Mouse (Mus musculus) neural tube, embryonic 10.5 days (tissue): ENCODE measurements around the gene 9530068E07Rik.
"Not testable (repeated sequence)": the region's sequence is repeated elsewhere in the genome, so short reads cannot be mapped to it uniquely, and the experiment has no call there.

Experiments used
- DNase-seq: peaks from one replicate; pipeline ENCODE4 v3.0.0-alpha.2; 2017; ENCODE audit warnings: low spot score; ENCODE audit errors: extremely low spot score

Gene 9530068E07Rik

GRCm38 (mm10) chr11:52373841-52374240 lies 22.4 kb upstream of the 9530068E07Rik start:
- DNase-seq, result no peak

DNA sequence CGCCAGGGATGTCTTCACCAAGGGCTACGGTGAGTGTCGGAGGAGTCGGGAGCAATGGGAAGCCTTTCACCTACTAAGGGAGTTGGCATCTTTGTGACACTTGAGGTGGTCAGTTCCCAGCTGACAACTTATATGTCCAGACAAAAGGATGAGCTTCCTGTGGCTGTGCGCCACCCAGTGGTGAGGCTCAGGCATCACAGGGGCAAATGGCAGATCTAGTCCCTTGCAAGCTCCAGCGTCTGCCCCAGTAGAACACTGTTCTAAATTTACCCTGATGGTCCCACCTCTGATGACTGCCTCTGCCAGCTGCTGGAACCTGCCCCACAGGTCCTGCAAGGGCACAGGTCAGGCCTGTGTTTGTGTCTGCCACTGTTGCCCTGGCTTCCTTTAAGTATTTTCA lies 21.9 kb upstream of the 9530068E07Rik start:
- peak; percentile 65 for DNase-seq

GRCm38 (mm10) chr11:52377579-52377978 lies 18.6 kb upstream of the 9530068E07Rik start:
- DNase-seq, result no peak

DNA sequence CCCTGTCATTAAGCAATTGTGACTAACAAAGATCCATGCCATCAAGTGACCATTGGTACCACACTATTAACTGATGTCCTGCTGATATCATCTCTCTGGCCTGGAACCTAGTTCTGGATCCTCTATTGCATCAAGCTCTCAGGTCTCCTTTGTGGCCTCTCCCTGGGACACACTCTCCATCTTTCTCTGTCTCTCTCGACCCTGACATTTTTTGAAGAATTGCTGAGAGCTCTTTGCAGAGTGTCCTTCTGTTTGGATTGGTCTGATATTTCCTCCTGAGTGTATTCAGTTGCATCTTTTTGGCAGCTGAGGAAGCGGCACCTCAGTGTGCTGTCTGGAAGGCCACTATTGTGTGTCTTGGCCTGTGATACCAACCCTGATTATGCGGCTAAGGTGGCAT lies 17.0 kb upstream of the 9530068E07Rik start:
- no peak for DNase-seq

DNA sequence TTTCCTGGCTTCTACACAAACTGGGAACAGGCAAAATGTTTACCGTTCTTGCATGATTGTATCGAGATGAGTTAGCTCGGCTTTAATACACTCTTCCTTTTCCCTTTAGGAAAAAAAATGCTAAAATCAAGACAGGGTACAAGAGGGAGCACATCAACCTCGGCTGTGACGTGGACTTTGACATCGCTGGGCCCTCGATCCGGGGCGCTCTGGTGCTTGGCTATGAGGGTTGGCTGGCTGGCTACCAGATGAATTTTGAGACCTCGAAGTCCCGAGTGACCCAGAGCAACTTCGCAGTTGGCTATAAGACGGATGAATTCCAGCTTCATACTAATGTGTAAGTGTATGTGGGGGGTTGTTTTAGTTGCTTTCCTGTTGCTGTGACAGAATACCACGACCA lies 12.5 kb upstream of the 9530068E07Rik start:
- no peak for DNase-seq

DNA sequence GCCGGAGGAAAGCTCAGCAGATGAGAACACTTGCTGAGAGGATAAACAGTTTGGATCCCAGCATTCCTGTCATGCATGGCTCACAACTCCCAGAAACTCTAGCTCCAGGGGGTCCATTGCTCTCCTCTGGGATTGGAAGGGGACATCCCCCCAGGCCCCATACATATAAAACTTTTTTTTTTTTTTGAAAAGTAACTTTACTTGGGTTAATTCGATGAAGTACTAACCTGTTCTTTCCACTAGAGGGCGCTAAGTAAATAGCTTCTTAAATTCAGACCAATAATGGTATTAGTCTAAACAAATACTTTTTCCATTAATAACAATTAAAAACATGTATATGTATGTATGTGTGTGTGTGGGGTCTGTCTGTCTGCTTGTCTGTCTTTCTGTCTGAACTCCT lies 11.6 kb upstream of the 9530068E07Rik start:
- no peak for DNase-seq

GRCm38 (mm10) chr11:52386892-52387291 lies 9.3 kb upstream of the 9530068E07Rik start:
- no peak for DNase-seq

DNA sequence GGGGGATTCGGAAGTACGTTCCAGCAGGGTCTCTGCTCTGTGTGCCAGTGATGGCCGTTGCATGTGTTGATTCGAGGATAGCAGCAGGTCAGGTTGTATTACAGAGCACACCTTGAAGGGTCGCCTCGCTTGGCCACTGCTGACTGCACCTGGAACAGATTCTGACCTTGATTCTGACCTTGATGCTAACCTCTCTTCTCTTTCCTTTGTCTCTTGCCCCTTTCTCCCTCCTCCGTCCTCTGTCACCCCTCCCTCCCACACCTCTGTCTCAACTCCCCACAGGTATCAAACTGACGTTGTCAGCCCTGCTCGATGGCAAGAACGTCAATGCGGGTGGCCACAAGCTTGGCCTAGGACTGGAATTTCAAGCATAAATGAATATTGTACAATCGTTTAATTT lies 8.1 kb upstream of the 9530068E07Rik start:
- DNase-seq, result no peak

- DNase-seq, result not testable (repeated sequence)
These were observed 7.2 kb upstream of the 9530068E07Rik start for GRCm38 (mm10) chr11:52388979-52389378.

DNA sequence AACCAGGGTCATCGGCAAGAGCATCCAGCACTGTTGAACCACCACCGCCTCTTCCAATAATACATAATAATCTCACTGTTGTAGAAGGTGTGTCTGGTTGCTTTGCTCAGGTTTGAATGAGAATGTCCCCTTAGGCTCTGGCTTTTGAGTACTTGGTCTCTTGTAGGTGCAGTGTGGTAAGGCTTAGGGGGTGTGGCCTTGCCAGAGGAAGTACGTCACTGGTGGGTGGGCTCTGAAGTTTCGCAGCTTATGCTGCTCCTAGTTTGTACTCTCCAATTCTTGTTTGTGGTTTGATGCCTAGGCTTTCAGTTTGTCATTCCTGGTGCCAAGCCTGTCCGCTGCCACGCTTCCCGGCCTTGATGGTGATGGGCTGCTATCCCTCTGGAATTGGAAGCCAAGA lies 6.3 kb upstream of the 9530068E07Rik start:
- no peak for DNase-seq

- DNase-seq, result no peak
These were observed 1.7 kb upstream of the 9530068E07Rik start for GRCm38 (mm10) chr11:52394494-52394893.

GRCm38 (mm10) chr11:52395343-52395742 lies 885 bp upstream of the 9530068E07Rik start:
- no peak for DNase-seq

DNA sequence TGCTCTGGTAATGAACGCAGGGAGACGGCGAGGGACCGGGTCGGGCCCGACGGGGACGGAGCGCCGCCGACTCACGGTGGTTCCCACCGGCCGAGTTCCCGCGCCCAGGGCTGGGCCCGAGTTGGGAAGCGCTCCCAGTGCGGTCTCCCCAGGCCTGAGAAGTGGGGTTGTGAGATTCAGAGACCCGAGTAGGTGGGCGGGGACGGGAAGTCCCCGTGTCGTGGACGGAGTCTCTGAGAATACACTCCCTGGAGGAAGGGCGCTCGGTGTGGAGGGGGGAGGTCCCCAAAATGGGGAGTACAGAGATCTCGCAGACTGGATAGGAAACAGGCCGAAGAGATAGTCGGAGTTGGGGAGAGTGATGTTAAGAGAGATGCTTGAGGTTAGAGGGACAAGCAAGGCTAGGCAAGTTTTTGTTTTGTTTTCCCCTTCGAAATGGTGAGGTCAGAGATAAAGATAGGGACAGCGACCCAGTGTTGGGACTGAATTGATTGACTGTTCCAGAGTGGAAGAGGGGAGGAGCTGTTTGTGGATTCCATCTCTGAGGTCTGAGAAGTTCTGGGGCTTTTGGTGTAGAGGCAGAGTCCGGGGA lies 465 bp downstream of the 9530068E07Rik start:
- no peak for DNase-seq

GRCm38 (mm10) chr11:52397385-52397987 lies 1.3 kb downstream of the 9530068E07Rik start:
- DNase-seq, result no peak

DNA sequence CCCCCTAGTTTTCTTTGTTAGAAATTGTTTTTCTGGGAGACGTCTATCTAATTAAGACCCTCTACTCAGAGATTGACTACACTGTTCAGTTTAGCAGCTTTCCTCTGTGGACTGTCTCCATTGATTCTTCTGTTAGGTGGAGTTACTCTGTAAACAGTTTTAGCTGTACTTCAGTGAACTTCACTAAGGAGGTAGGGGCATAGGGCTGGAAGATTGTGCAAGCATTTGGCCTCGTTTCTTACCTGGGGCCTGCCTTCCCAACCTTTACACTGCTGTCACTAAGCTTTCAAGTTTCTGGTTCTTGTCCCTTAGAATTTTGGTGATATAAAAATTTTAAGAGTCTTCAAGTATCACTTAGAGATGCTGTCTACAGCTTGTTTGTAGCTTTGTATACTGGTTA lies 5.2 kb downstream of the 9530068E07Rik start:
- no peak for DNase-seq

- DNase-seq, result no peak
These were observed 6.3 kb downstream of the 9530068E07Rik start for GRCm38 (mm10) chr11:52402566-52402965.

GRCm38 (mm10) chr11:52404209-52404608 lies 8.0 kb downstream of the 9530068E07Rik start:
- DNase-seq, result no peak

- DNase-seq, result no peak
These were observed 9.0 kb downstream of the 9530068E07Rik start for GRCm38 (mm10) chr11:52405196-52405688.

- no peak for DNase-seq
These were observed 13.1 kb downstream of the 9530068E07Rik start for GRCm38 (mm10) chr11:52409316-52409715.

GRCm38 (mm10) chr11:52418358-52418757 lies 22.1 kb downstream of the 9530068E07Rik start:
- no peak for DNase-seq

- DNase-seq, result no peak
These were observed 23.0 kb downstream of the 9530068E07Rik start for GRCm38 (mm10) chr11:52419246-52419645.

DNA sequence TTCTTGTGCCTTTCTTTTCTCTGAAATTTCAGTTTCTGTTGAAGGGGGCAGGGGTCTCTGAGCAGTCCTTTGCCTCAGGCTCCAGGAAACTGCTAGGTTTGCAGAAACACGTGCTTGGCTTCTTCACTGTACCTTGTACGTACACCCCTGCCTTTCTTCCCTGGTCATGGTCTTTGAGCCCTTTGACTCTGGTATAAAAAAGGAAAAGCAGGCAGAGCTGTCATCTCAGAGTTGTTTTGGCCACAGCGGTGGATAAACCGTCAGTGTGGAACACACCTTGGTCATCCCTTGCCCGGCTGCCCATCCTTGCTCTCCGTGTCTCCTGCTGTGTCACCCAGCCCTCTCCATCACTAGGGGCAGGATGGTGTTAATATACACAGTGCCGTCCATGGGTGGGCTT lies 23.6 kb downstream of the 9530068E07Rik start:
- no peak for DNase-seq
